Mouse (Mus musculus) retina, postnatal 7 days (tissue): ENCODE results near the gene Xxylt1.

Experiments used
- DNase-seq: peaks from one replicate; pipeline ENCODE4 v3.0.0-alpha.2; 2012; ENCODE audit warnings: low read depth, low spot score

The Xxylt1 gene

GRCm38 (mm10) chr16:30916931-30917330 is 164.3 kb downstream of the Xxylt1 start:
- DNase-seq, result no peak

DNA sequence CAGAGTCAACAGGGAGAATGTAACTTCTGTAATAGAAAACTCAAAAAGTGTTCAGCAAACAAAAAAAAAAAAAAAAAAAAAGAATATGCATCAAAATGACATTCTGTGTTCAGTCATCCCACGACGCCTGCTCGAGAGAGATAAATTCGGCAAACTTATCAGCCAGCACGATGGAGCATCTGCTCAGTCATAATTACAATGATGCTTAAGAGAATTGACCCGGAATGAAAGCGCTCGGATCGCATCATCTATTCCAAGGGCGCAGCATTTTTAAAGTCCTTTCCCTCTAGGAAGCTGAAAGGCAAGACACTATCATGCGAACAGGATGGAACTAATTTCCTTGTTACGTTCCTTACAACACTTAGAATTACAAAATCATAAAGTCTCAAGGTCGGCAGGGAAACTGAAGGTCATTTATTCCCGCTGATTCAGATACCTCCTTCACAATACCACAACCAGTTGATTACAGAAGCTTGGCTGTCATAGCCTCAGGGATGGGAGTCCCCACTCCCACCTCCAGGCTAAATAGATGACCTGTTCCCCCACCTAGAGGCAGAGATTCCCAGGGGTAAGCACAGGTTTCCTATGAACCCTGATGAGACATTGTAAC is 165.5 kb downstream of the Xxylt1 start:
- DNase-seq, result no peak
